Mouse (Mus musculus) myocyte (in vitro differentiated cells): ENCODE data around the gene Spocd1.

Source experiments
- CEBPB ChIP-seq: IDR thresholded peaks from 2 replicates; pipeline ENCODE4 v1.6.1; 2011; ENCODE audit warnings: mild to moderate bottlenecking, moderate library complexity; ENCODE audit not compliant: poor library complexity, insufficient read depth, severe bottlenecking
- E2F4 ChIP-seq: IDR thresholded peaks from one replicate; pipeline ENCODE4 v1.6.1; 2011; ENCODE audit warnings: mild to moderate bottlenecking, control low read depth, moderate library complexity; ENCODE audit not compliant: insufficient read depth
- MAX ChIP-seq: IDR thresholded peaks from one replicate; pipeline ENCODE4 v1.6.1; 2011; ENCODE audit warnings: low read depth, mild to moderate bottlenecking, control low read depth
- MYOD1 ChIP-seq, 3 experiments: IDR thresholded peaks; one replicate each; pipeline ENCODE4 v1.6.1; 2011; ENCODE audit warnings: control low read depth in 2 of 3, low read depth in 2 of 3, mild to moderate bottlenecking in 2 of 3, moderate library complexity in 1 of 3; ENCODE audit not compliant: insufficient read length in 2 of 3, control insufficient read depth in 1 of 3
- MYOG ChIP-seq, 3 experiments: IDR thresholded peaks; one replicate each; pipeline ENCODE4 v1.6.1; 2011; ENCODE audit warnings: control low read depth in 2 of 3, low read depth in 2 of 3, mild to moderate bottlenecking in 2 of 3; ENCODE audit not compliant: insufficient read length in 2 of 3, control insufficient read depth in 1 of 3, insufficient read depth in 1 of 3
- POLR2A ChIP-seq: IDR thresholded peaks from one replicate; pipeline ENCODE4 v1.6.1; 2011; ENCODE audit warnings: low read depth, mild to moderate bottlenecking, control low read depth, moderate library complexity; ENCODE audit not compliant: insufficient read length
- POLR2AphosphoS2 ChIP-seq: IDR thresholded peaks from one replicate; pipeline ENCODE4 v1.6.1; 2011; ENCODE audit warnings: low read depth, control low read depth; ENCODE audit not compliant: insufficient read length
- SRF ChIP-seq: IDR thresholded peaks from one replicate; pipeline ENCODE4 v1.6.1; 2011; ENCODE audit warnings: low read depth; ENCODE audit not compliant: control insufficient read depth, insufficient read length
- TCF12 ChIP-seq: IDR thresholded peaks from one replicate; pipeline ENCODE4 v1.6.1; 2011; ENCODE audit warnings: mild to moderate bottlenecking, control low read depth; ENCODE audit not compliant: poor library complexity, insufficient read depth, severe bottlenecking
- TCF3 ChIP-seq: IDR thresholded peaks from one replicate; pipeline ENCODE4 v1.6.1; 2011; ENCODE audit warnings: low read depth, control low read depth; ENCODE audit not compliant: insufficient read length
- USF1 ChIP-seq: IDR thresholded peaks from one replicate; pipeline ENCODE4 v1.6.1; 2011; ENCODE audit warnings: low read depth, mild to moderate bottlenecking, control low read depth, moderate library complexity

GRCm38 (mm10) chr4:129978227-129978626 lies 49.2 kb downstream of the Spocd1 start:
- TF ChIP-seq POLR2AphosphoS2 (no peak), POLR2A (no peak), USF1 (no peak), MYOD1 (IDR thresholded peaks at IDR 0.05; ENCODE audit: control insufficient read depth in 1 of 3, insufficient read length in 2 of 3, low read depth in 2 of 3) (no peak), TCF3 (no peak), SRF (no peak), E2F4 (no peak), CEBPB (no peak), TCF12 (no peak), MAX (no peak), MYOG (IDR thresholded peaks at IDR 0.05; ENCODE audit: control insufficient read depth in 1 of 3, insufficient read depth in 1 of 3, insufficient read length in 2 of 3, low read depth in 2 of 3) (no peak)
